Mouse (Mus musculus) midbrain, embryonic 12.5 days (tissue): ENCODE results near the gene Usp29. TPM values are rescaled to one million over a fixed set of nuclear protein-coding genes. Genes with fewer than 3 reads are reported as not detected.
"Not testable (repeated sequence)": the region's sequence is repeated elsewhere in the genome, so short reads cannot be mapped to it uniquely, and the experiment has no call there.

ENCODE experiments used
- ATAC-seq: fragments of 200-750 bp; cut with Nextera tagmentation; 2 replicates; pipeline ENCODE4 v1.8.0; 2017; ENCODE audit warnings: low read depth, moderate TSS enrichment, moderate library complexity; ENCODE audit not compliant: low FRiP score
- H3K27ac ChIP-seq: fragments of 300-500 bp; sonication (generic); replicated peaks from 2 replicates; pipeline ENCODE4 v1.5.1; 2016; ENCODE audit warnings: mild to moderate bottlenecking
- H3K27me3 ChIP-seq: fragments of 300-500 bp; sonication (generic); 2 replicates; pipeline ENCODE4 v1.6.1; 2016; ENCODE audit warnings: mild to moderate bottlenecking
- H3K36me3 ChIP-seq: fragments of 300-500 bp; sonication (generic); 2 replicates; pipeline ENCODE4 v1.6.1; 2016
- H3K4me1 ChIP-seq: fragments of 300-500 bp; sonication (generic); 2 replicates; pipeline ENCODE4 v1.6.1; 2016
- H3K4me2 ChIP-seq: fragments of 300-500 bp; sonication (generic); replicated peaks from 2 replicates; pipeline ENCODE4 v1.6.1; 2016; ENCODE audit warnings: mild to moderate bottlenecking, moderate library complexity
- H3K4me3 ChIP-seq: fragments of 300-500 bp; sonication (generic); 2 replicates; pipeline ENCODE4 v1.5.1; 2016; ENCODE audit warnings: mild to moderate bottlenecking
- H3K9ac ChIP-seq: fragments of 300-500 bp; sonication (generic); replicated peaks from 2 replicates; pipeline ENCODE4 v1.6.1; 2016; ENCODE audit warnings: mild to moderate bottlenecking, moderate library complexity
- H3K9me3 ChIP-seq: fragments of 300-500 bp; sonication (generic); 2 replicates; pipeline ENCODE4 v1.6.1; 2016; ENCODE audit warnings: mild to moderate bottlenecking
- WGBS: fragments of 180-500 bp; shearing (Covaris S2); methylation state at CpG from one replicate; pipeline ENCODE4 v1.1.7; 2016; 5-methylcytosine and 5-hydroxymethylcytosine counted together
- microRNA counts: library from miRNA; unstranded; fragments of <30 nt; microRNA quantifications from one replicate; lab custom pipeline; 2017
- microRNA-seq: library from miRNA; unstranded; fragments of <30 nt; microRNA quantifications from one replicate; pipeline ENCODE4, GENCODE M21; 2017
- polyA plus RNA-seq: library from polyadenylated mRNA; unstranded; fragments of >200 nt; fragmentation: Nextera tagmentation; extraction: Ambion mirVana; gene quantifications from 2 replicates; pipeline ENCODE4 v1.2.1, GENCODE M21; 2016

The Usp29 gene
- polyA plus RNA-seq, 1 experiment from 2014 or later = 17.5 TPM

DNA sequence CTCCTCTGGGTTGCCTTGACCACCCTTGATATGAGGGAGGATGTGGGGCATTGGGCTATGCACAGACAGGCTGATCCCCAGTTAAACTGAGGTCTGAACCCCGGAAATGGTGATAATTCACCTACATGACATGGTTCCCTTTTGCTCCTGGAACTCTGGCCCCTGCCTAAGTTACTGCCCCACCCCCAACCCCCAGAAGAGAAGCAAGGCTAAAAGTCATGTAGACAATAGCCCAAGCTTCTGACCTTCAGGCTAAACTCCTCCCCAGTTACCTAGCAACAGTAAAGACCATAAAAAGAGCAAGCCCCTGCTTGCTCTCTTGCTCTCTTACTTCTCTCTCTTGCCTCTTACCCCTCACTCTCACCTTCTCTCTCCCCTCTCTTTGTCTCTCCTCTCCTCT is 243.2 kb downstream of the Usp29 start:
- Histone ChIP-seq H3K27ac (no peak overlapping the region), H3K4me2 (no peak overlapping the region), H3K9ac (no peak overlapping the region), H3K36me3 (no peaks in the 10 kb centered on the region), H3K27me3 (no peaks in the 10 kb centered on the region), H3K9me3 (peaks cover 7% of the 10 kb centered on the region; the same call in 1 of the 2 replicates), H3K4me3 (no peak overlapping the region), H3K4me1 (no peaks in the 10 kb centered on the region)
- WGBS = 100% methylated on average over 1 of the region's 1 CpGs
- no peak for ATAC-seq

DNA sequence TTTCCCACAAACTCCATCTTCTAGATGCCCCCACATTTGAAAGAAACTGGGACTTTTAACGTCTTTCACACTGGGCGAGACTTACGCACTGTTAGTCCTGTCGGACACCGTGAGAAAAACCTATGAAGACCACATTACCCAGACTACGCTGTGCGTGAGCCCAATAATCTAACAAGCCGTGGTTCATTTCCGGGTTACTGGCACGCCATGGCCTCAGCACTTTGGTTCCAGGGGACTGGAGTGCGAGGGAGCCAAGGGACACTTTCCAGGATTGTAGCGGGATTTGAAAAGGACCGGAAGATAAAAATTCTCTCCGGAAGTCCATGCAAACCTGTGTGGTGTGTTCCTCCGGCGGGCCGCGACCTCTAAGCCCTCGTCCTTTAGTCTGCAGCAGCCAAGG is 246.5 kb downstream of the Usp29 start:
- ATAC-seq = no peak
- Histone ChIP-seq H3K4me1 (no peaks in the 10 kb centered on the region), H3K4me3 (no peak overlapping the region), H3K27me3 (no peaks in the 10 kb centered on the region), H3K4me2 (no peak overlapping the region), H3K27ac (no peak overlapping the region), H3K9me3 (peaks cover 7% of the 10 kb centered on the region; the same call in 1 of the 2 replicates), H3K9ac (no peak overlapping the region), H3K36me3 (no peaks in the 10 kb centered on the region)
- WGBS = 92% methylated on average over 19 of the region's 19 CpGs

GRCm38 (mm10) chr7:6995251-6995650 is 264.9 kb downstream of the Usp29 start, which contains the start of gene Aurkc:
Gene Aurkc, plus strand, starts transcription at chr7:6995300.
- H3K36me3 ChIP-seq, H3K4me1 ChIP-seq, H3K9ac ChIP-seq, H3K4me2 ChIP-seq, H3K9me3 ChIP-seq, ATAC-seq, H3K27ac ChIP-seq, H3K27me3 ChIP-seq, H3K4me3 ChIP-seq: not testable (repeated sequence)
- 83% methylated on average over 11 of the region's 11 CpGs for WGBS

DNA sequence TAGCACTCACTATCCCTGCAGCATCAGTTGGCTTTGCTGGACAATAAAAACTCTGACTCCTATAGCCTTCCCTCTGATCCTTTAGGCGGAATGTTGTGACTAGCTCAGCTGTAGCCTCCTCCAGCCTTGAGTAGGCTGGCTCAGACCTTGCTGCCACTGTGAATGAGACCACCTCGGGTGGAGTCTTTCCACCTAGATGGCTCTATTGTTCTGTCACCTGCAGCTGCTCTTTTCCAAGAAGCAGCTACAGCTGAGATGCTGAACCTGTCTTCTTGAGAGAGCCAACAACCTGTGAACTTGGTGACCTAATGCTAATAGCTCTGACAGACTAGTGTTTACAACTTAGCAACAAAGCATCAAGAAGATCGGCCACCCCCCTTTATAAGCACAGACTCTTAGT is 268.5 kb downstream of the Usp29 start:
- ATAC-seq, H3K27me3 ChIP-seq, H3K9ac ChIP-seq, H3K36me3 ChIP-seq, H3K4me1 ChIP-seq, H3K4me3 ChIP-seq, H3K27ac ChIP-seq, H3K4me2 ChIP-seq, H3K9me3 ChIP-seq: not testable (repeated sequence)
- 74% methylated on average over 3 of the region's 3 CpGs for WGBS

- not testable (repeated sequence) for H3K27me3 ChIP-seq, H3K27ac ChIP-seq, H3K9me3 ChIP-seq, H3K4me1 ChIP-seq, ATAC-seq, H3K4me3 ChIP-seq, H3K9ac ChIP-seq, H3K4me2 ChIP-seq, H3K36me3 ChIP-seq
- WGBS = 69% methylated on average over 5 of the region's 5 CpGs
These were observed 275.1 kb downstream of the Usp29 start for GRCm38 (mm10) chr7:7005441-7005840.

MicroRNA genes within 50 kb of the gene (microRNA counts, 519-probe panel; counts per million panel counts)
- not detected for microRNA mmu-miR-3099 (lab: Ali Mortazavi, UCI)

Small RNA genes within 50 kb of the gene (microRNA-seq; reads per million reads assigned to microRNA genes)
- gene Mir3099 = 217 reads per million, percentile 61 among the genes with 10 or more reads in this experiment

Other genes with a start within 250 kb of the Usp29 start
- gene Olfr5, start 243.6 kb upstream of the Usp29 start, polyA plus RNA-seq = not detected in 2 replicates
- gene Olfr1347, start 230.8 kb upstream of the Usp29 start, polyA plus RNA-seq = not detected in 2 replicates
- gene Olfr1348, start 221.8 kb upstream of the Usp29 start, polyA plus RNA-seq = not detected in 2 replicates
- not detected in 2 replicates for gene Olfr1349, start 207.6 kb upstream of the Usp29 start, polyA plus RNA-seq
- gene Olfr1350, start 165.7 kb upstream of the Usp29 start, polyA plus RNA-seq = not detected in 2 replicates
- gene Zim1, start 34.1 kb upstream of the Usp29 start, polyA plus RNA-seq = 0.86 and 1.1 TPM in 2 replicates
- gene Peg3, start 147 bp upstream of the Usp29 start, polyA plus RNA-seq = 104 and 105 TPM in 2 replicates